Mouse (Mus musculus) CD4-positive naive resting alpha-beta T cell, adult 57 days (primary cell): ENCODE data around the gene Focad. TPM values are rescaled to one million over a fixed set of nuclear protein-coding genes. Genes with fewer than 3 reads are reported as not detected.

Source experiments
- total RNA-seq: library from RNA; stranded (reverse); gene quantifications from one replicate; pipeline ENCODE4 v1.2.4, GENCODE M21; 2023

Gene Focad
- total RNA-seq, result 45.0 TPM

GRCm38 (mm10) chr4:88094062-88094767, at the start of gene Focad:
Focad (plus strand) TSS chr4:88094629.

GRCm38 (mm10) chr4:88438326-88438989, 344.0 kb downstream of the Focad start, which contains the start of gene Hacd4:
Hacd4 (minus strand) TSS chr4:88438928.

Other genes with a start within 250 kb of the Focad start
- 140 TPM for gene Mllt3, start 61.3 kb upstream of the Focad start, total RNA-seq